12 mouse cellular contexts compared by ENCODE assay signal in genomic region chr11:87688478-87689203, GRCm38 (mm10). TPM values are rescaled to one million over a fixed set of nuclear protein-coding genes. Genes with fewer than 3 reads are reported as not detected.
A peak's percentile ranks its signal among the peaks of the same experiment; 100 is the strongest.
DNase-seq lines count a peak whose midpoint lies in the region; ATAC-seq lines count a peak whose summit lies in the region.
"Had no signal": no experiment of that assay in that cellular context is flagged by ENCODE, and none has a peak within 500 bp of the region (broad histone marks: within the 10 kb centered on the region; RNA-seq: fewer than 3 reads in every experiment).

No protein-coding gene starts in this region.

- 90% methylated on average over 11 of the region's 11 CpGs for WGBS in embryonic facial prominence, embryonic 12.5 days
- 92% methylated on average over 11 of the region's 11 CpGs for WGBS in embryonic facial prominence, embryonic 10.5 days
- WGBS in kidney, embryonic 16.5 days: 63% methylated on average over 11 of the region's 11 CpGs
- 91% methylated on average over 11 of the region's 11 CpGs for WGBS in midbrain, embryonic 14.5 days
- WGBS in midbrain, embryonic 10.5 days: 91% methylated on average over 11 of the region's 11 CpGs
- WGBS in stomach, embryonic 15.5 days: 73% methylated on average over 11 of the region's 11 CpGs

- no peak for ATAC-seq in embryonic facial prominence, embryonic 12.5 days (ENCODE audit: insufficient number of reproducible peaks, insufficient read depth, low FRiP score, low TSS enrichment)
- ATAC-seq in kidney, embryonic 16.5 days (ENCODE audit: low FRiP score, low TSS enrichment): no peak
- no peak for ATAC-seq in midbrain, embryonic 14.5 days (ENCODE audit: low FRiP score, low TSS enrichment)
- no peak for ATAC-seq in stomach, embryonic 15.5 days (ENCODE audit: insufficient read depth, low FRiP score, low read depth)

- no peaks in the 10 kb centered on the region for H3K27me3 ChIP-seq in embryonic facial prominence, embryonic 12.5 days
- no peaks in the 10 kb centered on the region for H3K27me3 ChIP-seq in embryonic facial prominence, embryonic 10.5 days (replicated peaks; ENCODE audit: low read depth, poor library complexity, severe bottlenecking)
- no peaks in the 10 kb centered on the region for H3K27me3 ChIP-seq in kidney, embryonic 16.5 days (ENCODE audit: insufficient read depth, low read length)
- no peaks in the 10 kb centered on the region for H3K27me3 ChIP-seq in midbrain, embryonic 14.5 days (ENCODE audit: control insufficient read depth, insufficient read depth, low read length)
- H3K27me3 ChIP-seq in midbrain, embryonic 10.5 days (ENCODE audit: low read depth, poor library complexity, severe bottlenecking): no peaks in the 10 kb centered on the region
- no peaks in the 10 kb centered on the region for H3K27me3 ChIP-seq in stomach, embryonic 15.5 days (replicated peaks)
- H3K27me3 ChIP-seq: embryonic facial prominence, embryonic 15.5 days; neural tube, embryonic 13.5 days had no signal

- no peak overlapping the region for H3K4me2 ChIP-seq in embryonic facial prominence, embryonic 12.5 days (replicated peaks)
- H3K4me2 ChIP-seq in kidney, embryonic 16.5 days (replicated peaks; ENCODE audit: low read depth, low read length): peak overlapping the region; percentile 22; the same call in 1 of the 2 replicates
- no peak overlapping the region for H3K4me2 ChIP-seq in midbrain, embryonic 14.5 days (ENCODE audit: low read length)
- H3K4me2 ChIP-seq in stomach, embryonic 15.5 days: peak overlapping the region; percentile 33
- H3K4me2 ChIP-seq: neural tube, embryonic 13.5 days had no signal

- H3K36me3 ChIP-seq in embryonic facial prominence, embryonic 12.5 days: no peaks in the 10 kb centered on the region
- no peaks in the 10 kb centered on the region for H3K36me3 ChIP-seq in embryonic facial prominence, embryonic 10.5 days (replicated peaks)
- H3K36me3 ChIP-seq in kidney, embryonic 16.5 days (ENCODE audit: insufficient read depth, low read length): no peaks in the 10 kb centered on the region
- no peaks in the 10 kb centered on the region for H3K36me3 ChIP-seq in midbrain, embryonic 14.5 days (ENCODE audit: control insufficient read depth, insufficient read depth, low read length)
- H3K36me3 ChIP-seq in midbrain, embryonic 10.5 days: no peaks in the 10 kb centered on the region
- no peaks in the 10 kb centered on the region for H3K36me3 ChIP-seq in stomach, embryonic 15.5 days
- H3K36me3 ChIP-seq: embryonic facial prominence, embryonic 15.5 days; limb, embryonic 12.5 days; neural tube, embryonic 13.5 days had no signal

- H3K27ac ChIP-seq in embryonic facial prominence, embryonic 12.5 days: 0 out of 2 replicates have a peak overlapping the region, but pooled peaks have one; percentile 5
- H3K27ac ChIP-seq in embryonic facial prominence, embryonic 10.5 days (replicated peaks): no peak overlapping the region; the same call in 1 of the 2 replicates
- peak overlapping the region; percentile 90 for H3K27ac ChIP-seq in kidney, embryonic 16.5 days (ENCODE audit: low read length)
- 0 out of 2 replicates have a peak overlapping the region, but pooled peaks have one; percentile 5 for H3K27ac ChIP-seq in midbrain, embryonic 14.5 days (replicated peaks; ENCODE audit: low read depth, low read length)
- no peak overlapping the region for H3K27ac ChIP-seq in midbrain, embryonic 10.5 days (replicated peaks)
- peak overlapping the region; percentile 74 for H3K27ac ChIP-seq in stomach, embryonic 15.5 days
- H3K27ac ChIP-seq: limb, embryonic 12.5 days; neural tube, embryonic 13.5 days had no signal

- H3K4me3 ChIP-seq in embryonic facial prominence, embryonic 12.5 days: no peak overlapping the region
- H3K4me3 ChIP-seq in embryonic facial prominence, embryonic 10.5 days: no peak overlapping the region
- no peak overlapping the region for H3K4me3 ChIP-seq in kidney, embryonic 16.5 days (ENCODE audit: low read length)
- no peak overlapping the region for H3K4me3 ChIP-seq in midbrain, embryonic 14.5 days (replicated peaks; ENCODE audit: low read depth, low read length)
- no peak overlapping the region for H3K4me3 ChIP-seq in midbrain, embryonic 10.5 days
- H3K4me3 ChIP-seq in stomach, embryonic 15.5 days (replicated peaks): no peak overlapping the region
- H3K4me3 ChIP-seq: embryonic facial prominence, embryonic 15.5 days; limb, embryonic 12.5 days; neural tube, embryonic 13.5 days had no signal

- H3K9ac ChIP-seq in embryonic facial prominence, embryonic 12.5 days: no peak overlapping the region
- H3K9ac ChIP-seq in kidney, embryonic 16.5 days (replicated peaks; ENCODE audit: low read length): no peak overlapping the region
- no peak overlapping the region for H3K9ac ChIP-seq in midbrain, embryonic 14.5 days (replicated peaks; ENCODE audit: low read length)
- H3K9ac ChIP-seq in stomach, embryonic 15.5 days: no peak overlapping the region
- H3K9ac ChIP-seq: embryonic facial prominence, embryonic 15.5 days; limb, embryonic 12.5 days; neural tube, embryonic 13.5 days had no signal

- no peaks in the 10 kb centered on the region for H3K9me3 ChIP-seq in embryonic facial prominence, embryonic 12.5 days
- no peaks in the 10 kb centered on the region for H3K9me3 ChIP-seq in embryonic facial prominence, embryonic 10.5 days
- H3K9me3 ChIP-seq in kidney, embryonic 16.5 days (ENCODE audit: low read length): no peaks in the 10 kb centered on the region
- H3K9me3 ChIP-seq in midbrain, embryonic 14.5 days (ENCODE audit: control insufficient read depth, low read length): no peaks in the 10 kb centered on the region
- H3K9me3 ChIP-seq in midbrain, embryonic 10.5 days (replicated peaks): no peaks in the 10 kb centered on the region
- no peaks in the 10 kb centered on the region for H3K9me3 ChIP-seq in stomach, embryonic 15.5 days
- H3K9me3 ChIP-seq: embryonic facial prominence, embryonic 15.5 days; limb, embryonic 12.5 days; neural tube, embryonic 13.5 days had no signal

- no peak for DNase-seq in embryonic facial prominence, embryonic 10.5 days (ENCODE audit: low spot score)
- DNase-seq in kidney, postnatal 14 days: no peak
- no peak for DNase-seq in midbrain, embryonic 14.5 days
- no peak for DNase-seq in midbrain, embryonic 10.5 days (ENCODE audit: low spot score)
- no peak for DNase-seq in embryo, embryonic 10 days (ENCODE audit: low spot score)
- DNase-seq: heart, postnatal 14 days had no signal

- peaks cover 31% of the 10 kb centered on the region for H3K4me1 ChIP-seq in embryonic facial prominence, embryonic 12.5 days
- peaks cover 32% of the 10 kb centered on the region for H3K4me1 ChIP-seq in embryonic facial prominence, embryonic 10.5 days
- H3K4me1 ChIP-seq in kidney, embryonic 16.5 days (ENCODE audit: insufficient read depth, low read length): peaks cover 35% of the 10 kb centered on the region
- H3K4me1 ChIP-seq in midbrain, embryonic 14.5 days (ENCODE audit: control insufficient read depth, insufficient read depth, low read length): no peaks in the 10 kb centered on the region
- peaks cover 6% of the 10 kb centered on the region; the same call in 1 of the 2 replicates for H3K4me1 ChIP-seq in midbrain, embryonic 10.5 days
- H3K4me1 ChIP-seq in stomach, embryonic 15.5 days: peaks cover 16% of the 10 kb centered on the region

RNA-seq across cellular contexts. Expression of gene Rnf43, which starts 26.1 kb away (rescaled TPM):
- 4.5 and 5.5 TPM in 2 replicates for polyA plus RNA-seq in embryonic facial prominence, embryonic 12.5 days (2016; fragmentation: Nextera tagmentation; extraction: Ambion mirVana)
- polyA plus RNA-seq in embryonic facial prominence, embryonic 10.5 days (2016; fragmentation: Nextera tagmentation; extraction: Ambion mirVana): 3.2 and 3.3 TPM in 2 replicates
- polyA plus RNA-seq in kidney, embryonic 16.5 days (2015; fragmentation: Nextera tagmentation; extraction: Ambion mirVana): 7.2 and 8.0 TPM in 2 replicates
- 0.28 and 0.78 TPM in 2 replicates for polyA plus RNA-seq in midbrain, embryonic 14.5 days (2014; fragmentation: Nextera tagmentation; extraction: Ambion mirVana)
- 0.95 and 1.3 TPM in 2 replicates for polyA plus RNA-seq in midbrain, embryonic 10.5 days (2016; fragmentation: Nextera tagmentation; extraction: Ambion mirVana)
- 14.0 and 14.5 TPM in 2 replicates for polyA plus RNA-seq in stomach, embryonic 15.5 days (2015; fragmentation: Nextera tagmentation; extraction: Ambion mirVana)

RNA-seq across cellular contexts. Expression of gene Supt4a, which starts 48.7 kb away (rescaled TPM):
- polyA plus RNA-seq in embryonic facial prominence, embryonic 12.5 days (2016; fragmentation: Nextera tagmentation; extraction: Ambion mirVana): 158 TPM in 2 replicates
- polyA plus RNA-seq in embryonic facial prominence, embryonic 10.5 days (2016; fragmentation: Nextera tagmentation; extraction: Ambion mirVana): 184 and 185 TPM in 2 replicates
- 156 and 161 TPM in 2 replicates for polyA plus RNA-seq in kidney, embryonic 16.5 days (2015; fragmentation: Nextera tagmentation; extraction: Ambion mirVana)
- polyA plus RNA-seq in midbrain, embryonic 14.5 days (2014; fragmentation: Nextera tagmentation; extraction: Ambion mirVana): 150 and 163 TPM in 2 replicates
- 157 and 171 TPM in 2 replicates for polyA plus RNA-seq in midbrain, embryonic 10.5 days (2016; fragmentation: Nextera tagmentation; extraction: Ambion mirVana)
- polyA plus RNA-seq in stomach, embryonic 15.5 days (2015; fragmentation: Nextera tagmentation; extraction: Ambion mirVana): 118 and 127 TPM in 2 replicates

Comparison
In these comparisons a context has a peak if more than half of its experiments do, and no peak if none do; other contexts are left out.
1. H3K27ac ChIP-seq: peak in embryonic facial prominence, embryonic 12.5 days (single experiment), kidney, embryonic 16.5 days (single experiment), midbrain, embryonic 14.5 days (single experiment) and stomach, embryonic 15.5 days (single experiment); none in embryonic facial prominence, embryonic 10.5 days (single experiment) and midbrain, embryonic 10.5 days (single experiment).
2. H3K4me2 ChIP-seq: peak in kidney, embryonic 16.5 days (single experiment) and stomach, embryonic 15.5 days (single experiment); none in embryonic facial prominence, embryonic 12.5 days (single experiment) and midbrain, embryonic 14.5 days (single experiment).